Mouse (Mus musculus): ENCODE results near the gene Mafk.

Mafk gene

DNA sequence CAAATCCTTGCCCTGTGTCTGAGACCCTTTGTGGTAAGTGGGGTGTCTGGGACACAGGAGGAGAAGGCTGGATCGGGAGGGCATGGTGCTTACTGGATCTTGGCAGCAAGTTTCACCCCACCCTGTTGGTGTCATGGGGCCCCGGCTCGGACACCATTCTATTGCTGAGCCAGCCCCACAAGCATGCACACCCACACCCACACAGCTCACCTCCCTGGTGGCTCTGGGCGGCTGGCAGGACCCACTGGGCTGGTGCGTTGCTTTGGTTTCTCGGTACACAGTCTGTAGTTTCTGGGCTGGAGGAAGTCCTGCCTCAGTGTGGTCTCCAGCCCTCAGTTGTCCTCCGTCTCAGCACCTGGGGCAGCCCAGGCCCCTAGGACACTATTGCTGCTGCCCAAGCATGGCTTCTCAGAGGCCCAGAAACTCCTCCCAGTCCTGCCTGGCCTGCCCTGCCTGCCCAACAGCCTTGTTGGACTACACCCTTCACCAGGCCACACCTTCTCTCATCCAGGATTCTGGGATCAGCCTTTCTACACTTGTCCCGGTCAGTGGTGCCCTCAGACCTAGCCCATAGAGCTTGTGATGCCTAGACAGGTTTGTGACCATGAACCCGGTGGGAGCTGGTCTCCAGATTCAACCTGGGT lies 28.3 kb downstream of the Mafk start, which contains the start of gene Tmem184a:
TSS of gene Tmem184a (minus strand) at position 380 of the 644 bp plus-strand sequence.
- DNase-seq = no peak

DNA sequence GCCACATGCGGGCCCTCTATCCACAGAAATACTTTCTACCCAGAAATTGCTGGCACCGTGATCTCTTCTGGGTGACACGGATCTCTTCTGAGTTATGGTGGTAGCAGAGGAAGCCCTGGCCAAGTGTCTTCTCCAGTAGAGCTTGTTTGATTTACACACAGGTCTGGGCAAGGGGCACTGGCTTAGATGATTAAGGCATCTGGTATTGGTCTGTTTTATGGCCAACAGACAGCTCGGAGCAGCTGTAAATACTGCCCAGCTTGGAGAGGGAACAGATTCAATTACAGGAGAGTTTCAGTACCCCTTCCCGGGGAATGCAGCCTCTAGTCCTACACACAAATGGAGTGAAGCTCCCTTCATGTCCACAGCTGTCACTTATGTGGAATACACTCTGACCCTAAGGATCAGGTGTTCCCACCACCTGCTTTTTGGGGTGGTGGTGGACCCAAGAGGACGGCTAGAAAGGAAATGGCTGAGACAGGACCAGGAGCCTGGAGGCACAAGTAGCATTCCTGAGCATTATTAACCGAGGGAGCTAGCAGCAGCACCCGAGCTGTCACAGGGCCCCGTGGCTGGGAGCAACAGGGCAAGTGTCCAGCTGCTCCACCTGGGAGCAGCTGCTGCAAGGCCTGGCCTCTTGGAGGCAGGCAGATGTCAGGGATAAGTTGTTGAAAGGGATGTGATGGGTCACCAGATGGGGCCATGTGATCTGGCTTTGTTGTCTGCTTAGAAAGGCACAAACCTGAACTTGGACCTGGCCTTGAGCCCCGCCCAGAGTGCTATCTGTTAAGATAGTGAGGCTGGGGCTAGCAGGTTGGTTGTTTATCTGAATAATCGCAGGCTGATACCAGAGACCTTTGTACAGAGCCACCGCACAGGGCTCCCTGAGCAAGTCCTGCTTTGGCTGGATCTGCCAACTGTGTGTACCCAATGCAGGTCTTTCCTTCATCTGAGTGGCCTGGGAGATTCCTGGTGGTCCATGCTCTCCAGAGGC lies 30.4 kb downstream of the Mafk start:
- DNase-seq = no peak

DNA sequence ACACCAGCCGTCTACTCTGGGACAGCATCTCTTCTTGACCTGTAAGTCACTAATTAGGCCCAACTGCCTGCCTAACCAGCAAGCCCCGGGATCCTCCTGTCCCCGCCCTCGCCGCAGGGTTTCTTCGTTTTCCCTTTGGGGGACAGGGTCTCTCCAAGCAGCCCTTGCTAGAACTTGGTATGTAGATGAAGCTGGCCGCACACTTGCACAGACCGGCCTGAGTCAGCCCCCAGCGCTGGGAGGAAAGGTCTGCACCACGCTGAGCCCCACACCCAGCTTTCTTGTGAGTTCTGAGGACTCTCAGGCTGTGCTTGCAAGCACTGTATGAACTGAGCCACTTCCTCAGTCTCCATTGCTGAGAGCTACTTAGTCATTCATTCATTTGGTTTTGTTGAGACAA lies 33.2 kb downstream of the Mafk start:
- no peak for DNase-seq

DNA sequence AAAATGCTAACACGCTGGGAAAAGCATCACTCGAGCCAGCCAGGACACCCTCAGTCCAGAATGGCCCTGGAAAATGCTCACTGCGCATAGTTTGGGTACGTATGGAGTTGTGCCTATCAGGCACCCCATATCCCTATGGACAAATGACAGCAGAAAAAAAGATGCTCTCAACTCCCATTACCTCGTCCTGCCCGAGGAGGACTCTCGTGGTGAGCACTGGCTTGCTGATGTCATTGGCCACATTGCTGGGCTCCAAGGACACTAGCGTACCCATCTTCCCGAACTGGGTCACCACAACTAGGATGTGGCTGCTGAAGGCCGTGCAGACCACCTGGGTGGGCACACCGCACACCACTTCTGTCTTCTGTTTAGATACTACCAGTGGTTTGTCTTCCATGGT lies 34.6 kb downstream of the Mafk start:
- DNase-seq = no peak

DNA sequence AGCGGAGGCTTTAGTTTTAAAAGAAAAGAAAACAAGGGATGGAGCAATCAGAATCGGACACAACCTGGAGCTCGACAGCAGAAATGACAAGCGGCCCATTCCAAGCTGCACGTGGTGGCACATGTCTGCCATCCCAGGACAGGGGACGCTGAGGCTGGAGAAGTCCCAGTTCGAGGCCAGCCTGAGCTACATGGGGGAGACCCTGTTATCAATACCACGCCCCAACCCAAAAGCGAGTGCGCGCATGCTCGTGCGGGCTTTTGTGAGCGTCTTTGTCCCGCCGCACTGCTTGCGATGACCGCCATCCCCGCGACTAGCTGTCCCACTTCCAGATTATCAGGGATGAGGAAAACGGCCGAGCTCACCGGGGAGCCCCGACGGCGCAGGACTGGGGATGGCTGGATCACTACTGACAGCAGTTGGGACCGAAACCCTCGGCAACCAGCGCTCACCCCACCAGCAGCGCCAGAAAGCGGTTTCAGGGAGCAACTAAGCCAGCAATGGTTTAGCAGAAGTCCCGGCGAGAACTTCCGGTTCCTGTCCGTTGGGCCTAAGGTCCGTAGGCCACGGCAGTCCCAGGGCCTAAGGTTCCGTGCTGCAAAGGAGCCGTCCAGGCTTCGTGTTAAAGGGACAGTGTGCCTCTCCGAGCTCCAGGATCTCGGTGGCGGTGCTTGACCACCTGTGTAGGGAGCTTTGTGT lies 35.2 kb downstream of the Mafk start, which contains the start of the genes Gm26938 and Psmg3:
TSS of gene Gm26938 (minus strand) at position 51 of the 699 bp plus-strand sequence.
TSS of gene Psmg3 (minus strand) at position 529 of the 699 bp plus-strand sequence.
- DNase-seq = peak; percentile 95

DNA sequence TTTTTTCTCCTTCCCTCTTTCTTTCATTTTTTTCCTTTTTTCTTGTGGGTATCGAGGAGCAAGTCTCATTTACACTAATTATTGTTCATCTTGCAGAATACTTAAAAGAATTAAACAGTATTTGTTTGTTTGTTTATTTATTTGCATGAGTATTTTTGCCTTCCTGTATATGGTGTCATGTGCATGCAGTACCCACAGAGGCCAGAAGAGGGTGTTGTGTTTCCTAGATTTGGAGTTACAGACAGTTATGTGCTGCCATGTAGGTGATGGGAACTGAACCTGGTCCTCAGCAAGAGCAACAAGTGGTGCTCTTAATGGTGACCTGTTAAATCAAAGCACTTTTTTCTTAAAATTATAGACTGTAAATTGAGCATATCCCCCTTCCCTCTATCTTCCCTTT lies 36.3 kb downstream of the Mafk start:
- DNase-seq = no peak

DNA sequence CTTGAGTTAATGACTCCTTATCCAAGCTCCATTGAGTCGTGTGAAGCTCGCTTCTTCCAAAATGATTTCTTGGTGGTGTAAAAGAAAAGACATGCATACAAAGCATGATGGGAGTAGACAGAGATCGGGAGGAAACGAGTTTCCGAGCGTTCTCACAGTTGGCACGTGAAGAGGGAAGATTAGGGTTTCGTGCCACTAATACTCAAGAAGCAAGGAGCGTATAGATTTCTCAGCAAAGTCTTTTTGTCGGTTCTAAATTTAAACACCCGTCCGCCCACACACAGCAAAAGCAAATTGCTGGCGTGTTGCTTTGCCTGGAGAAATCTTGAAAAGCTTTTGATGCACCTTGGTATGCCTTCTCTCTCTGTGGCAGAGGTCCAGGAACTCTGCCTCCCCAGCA lies 38.1 kb downstream of the Mafk start:
- DNase-seq = no peak

DNA sequence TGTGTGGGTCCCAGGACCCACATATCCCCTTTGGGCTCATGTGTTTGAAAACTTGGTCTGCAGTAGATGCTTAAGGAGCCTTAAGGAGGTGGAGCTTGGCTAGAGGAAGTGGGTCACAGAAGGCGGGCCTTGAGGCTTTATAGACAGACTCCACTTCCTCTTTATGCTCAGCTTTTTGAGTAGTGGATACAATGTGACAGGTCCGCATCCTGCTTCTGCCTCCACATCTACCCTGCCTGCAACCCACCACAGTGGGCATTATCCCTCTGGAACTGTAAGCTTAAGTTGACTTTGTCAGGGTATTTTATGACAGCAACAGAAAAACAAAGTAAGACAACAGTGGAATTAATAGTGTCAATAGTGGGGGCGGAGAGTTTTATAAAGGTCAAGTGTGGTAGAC lies 39.4 kb downstream of the Mafk start:
- DNase-seq = no peak

DNA sequence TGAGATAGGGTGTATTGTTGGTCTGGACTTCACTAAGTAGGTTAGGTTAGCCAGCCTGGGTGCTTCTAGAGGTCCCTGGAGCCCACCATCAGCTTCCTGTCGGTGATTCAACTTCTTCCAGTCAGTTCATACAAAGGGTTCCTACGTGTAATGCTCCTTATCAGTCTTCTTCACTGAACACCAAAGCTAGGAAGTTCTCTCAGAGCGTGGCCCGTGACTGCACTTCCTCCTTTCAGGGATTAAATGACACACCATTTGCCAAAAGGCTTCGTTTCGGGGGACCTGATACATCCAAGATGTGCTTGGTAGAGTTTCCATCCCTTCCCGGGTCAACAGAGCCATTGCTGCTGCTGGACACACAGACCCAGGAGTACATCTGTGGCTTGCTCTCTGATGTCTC lies 40.8 kb downstream of the Mafk start:
- no peak for DNase-seq

DNA sequence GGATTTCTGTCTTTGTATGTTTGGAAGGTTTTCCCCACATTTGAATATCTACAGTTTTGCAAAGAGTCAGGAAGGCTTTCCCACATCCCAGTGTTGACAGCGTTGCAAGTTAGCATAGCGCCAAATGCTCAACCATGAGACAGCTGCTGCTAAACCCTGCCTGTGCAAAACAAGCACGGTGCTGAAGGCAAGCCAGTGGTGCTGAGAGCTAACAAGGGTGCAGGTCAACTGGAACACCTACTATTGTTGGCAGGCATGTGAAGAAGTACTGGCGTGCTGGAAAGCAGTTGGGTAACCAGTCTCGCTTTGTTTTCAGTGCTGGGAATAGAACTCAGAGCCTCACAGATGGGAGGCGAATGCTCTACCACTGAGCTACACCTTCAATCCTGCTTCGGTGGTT lies 44.4 kb downstream of the Mafk start:
- DNase-seq = no peak

DNA sequence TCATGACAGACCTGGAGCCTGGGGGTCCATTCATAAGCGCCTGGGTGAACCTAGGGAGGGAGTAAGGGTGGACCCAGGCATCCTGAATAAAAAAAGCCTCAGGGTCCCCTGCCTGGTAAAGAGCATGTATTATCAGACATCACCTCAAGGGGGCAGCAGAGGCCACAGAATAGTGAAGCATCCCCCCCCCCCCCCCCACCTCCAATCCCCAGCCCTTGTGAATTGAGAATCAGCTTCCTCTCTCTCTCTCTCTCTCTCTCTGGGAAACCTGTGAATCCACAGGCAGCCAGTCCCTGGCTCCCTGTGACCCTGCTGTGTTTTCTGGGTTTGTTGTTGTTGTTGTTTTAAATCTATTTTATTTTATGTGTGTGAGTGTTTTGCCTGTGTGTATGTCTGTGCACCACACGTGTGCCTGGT lies 47.2 kb downstream of the Mafk start:
- DNase-seq = peak; percentile 50

DNA sequence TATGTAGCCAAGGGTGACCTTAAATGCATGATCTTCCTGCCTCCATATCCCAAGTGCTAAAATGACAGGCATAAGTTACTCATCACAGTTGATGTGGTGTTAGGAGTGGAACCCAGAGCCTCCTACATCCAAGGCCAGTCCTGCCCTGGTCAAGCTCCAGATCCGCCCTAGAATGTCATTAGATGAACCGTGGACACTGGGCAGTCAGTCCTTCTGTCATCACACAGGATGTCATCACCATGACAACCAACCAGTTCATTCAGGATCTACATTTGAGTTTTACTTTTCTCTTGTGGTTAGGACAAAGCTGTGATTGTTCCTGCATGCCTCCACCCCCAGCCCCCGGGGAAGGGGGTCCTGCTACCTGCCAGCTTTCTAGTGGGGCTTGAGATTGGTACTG lies 47.8 kb downstream of the Mafk start:
- no peak for DNase-seq

DNA sequence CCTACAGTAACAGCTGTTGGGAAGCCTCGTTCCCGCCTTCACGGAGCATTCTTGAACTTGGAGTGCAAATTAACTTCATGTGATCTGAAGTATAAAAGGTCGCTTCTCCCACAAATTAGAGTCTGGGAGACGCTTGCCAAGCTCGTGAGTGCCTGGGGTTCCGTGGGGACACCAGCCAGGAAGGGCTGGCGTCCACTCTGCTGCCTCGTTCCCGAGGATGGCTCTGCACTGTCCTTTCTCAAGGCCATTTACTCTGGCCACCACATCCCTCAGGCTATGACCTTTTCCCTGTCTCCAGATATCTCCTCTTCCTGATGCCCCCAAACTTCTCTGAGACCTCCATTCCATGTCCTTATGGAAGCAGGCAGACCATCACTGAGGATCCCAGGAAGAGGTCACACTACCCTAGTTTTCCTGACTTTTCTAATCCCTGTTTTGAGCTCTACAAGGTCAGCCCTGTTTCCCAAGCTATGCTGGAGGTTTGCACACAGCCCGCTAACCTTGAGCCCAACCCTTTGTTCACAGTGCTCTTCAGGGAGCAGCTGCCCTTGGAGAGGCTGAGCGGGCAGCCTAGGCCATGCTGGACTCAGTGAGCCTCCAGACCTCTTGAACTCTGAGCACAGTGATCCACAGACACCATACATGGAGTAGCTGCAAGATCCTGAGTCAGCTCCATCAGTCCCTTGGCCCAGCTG lies 58.5 kb downstream of the Mafk start:
- peak; percentile 31 for DNase-seq
